Mouse (Mus musculus) intestine, embryonic 15.5 days (tissue): ENCODE measurements around the gene Cldn20. TPM values are rescaled to one million over a fixed set of nuclear protein-coding genes. Genes with fewer than 3 reads are reported as not detected.

Experiments used
- ATAC-seq: fragments of 200-750 bp; cut with Nextera tagmentation; 2 replicates; pipeline ENCODE4 v1.8.0; 2017; ENCODE audit warnings: moderate TSS enrichment, moderate library complexity
- H3K27ac ChIP-seq: fragments of 300-500 bp; sonication (generic); 2 replicates; pipeline ENCODE4 v1.5.1; 2015; ENCODE audit warnings: mild to moderate bottlenecking, inconsistent platforms
- H3K27me3 ChIP-seq: fragments of 300-500 bp; sonication (generic); replicated peaks from 2 replicates; pipeline ENCODE4 v1.6.1; 2015; ENCODE audit warnings: inconsistent platforms
- H3K36me3 ChIP-seq: fragments of 300-500 bp; sonication (generic); 2 replicates; pipeline ENCODE4 v1.6.1; 2015; ENCODE audit warnings: inconsistent platforms
- H3K4me1 ChIP-seq: fragments of 300-500 bp; sonication (generic); replicated peaks from 2 replicates; pipeline ENCODE4 v1.6.1; 2015; ENCODE audit warnings: inconsistent platforms
- H3K4me2 ChIP-seq: fragments of 300-500 bp; sonication (generic); replicated peaks from 2 replicates; pipeline ENCODE4 v1.6.1; 2015; ENCODE audit warnings: mild to moderate bottlenecking, inconsistent platforms
- H3K4me3 ChIP-seq: fragments of 300-500 bp; sonication (generic); replicated peaks from 2 replicates; pipeline ENCODE4 v1.5.1; 2015; ENCODE audit warnings: inconsistent platforms
- H3K9ac ChIP-seq: fragments of 300-500 bp; sonication (generic); 2 replicates; pipeline ENCODE4 v1.6.1; 2015; ENCODE audit warnings: inconsistent platforms
- H3K9me3 ChIP-seq: fragments of 300-500 bp; sonication (generic); 2 replicates; pipeline ENCODE4 v1.6.1; 2016; ENCODE audit warnings: inconsistent platforms
- WGBS: fragments of 180-500 bp; shearing (Covaris S2); methylation state at CpG from one replicate; pipeline ENCODE4 v1.1.7; 2015; 5-methylcytosine and 5-hydroxymethylcytosine counted together
- polyA plus RNA-seq: library from polyadenylated mRNA; unstranded; fragments of >200 nt; fragmentation: Nextera tagmentation; extraction: Ambion mirVana; gene quantifications from 2 replicates; pipeline ENCODE4 v1.2.1, GENCODE M21; 2015

Cldn20 gene
- polyA plus RNA-seq, 1 experiment from 2014 or later: not detected

GRCm38 (mm10) chr17:3531641-3532040, 713 bp upstream of the Cldn20 start:
- no peaks in the 10 kb centered on the region for H3K9me3 ChIP-seq
- no peaks in the 10 kb centered on the region for H3K36me3 ChIP-seq
- no peak overlapping the region for H3K27ac ChIP-seq
- H3K4me2 ChIP-seq: no peak overlapping the region
- H3K4me3 ChIP-seq: no peak overlapping the region
- no peaks in the 10 kb centered on the region for H3K27me3 ChIP-seq
- 69% methylated on average over 1 of the region's 1 CpGs for WGBS
- H3K9ac ChIP-seq: no peak overlapping the region
- H3K4me1 ChIP-seq: no peaks in the 10 kb centered on the region
- ATAC-seq: no peak

GRCm38 (mm10) chr17:3533425-3533824, 1.1 kb downstream of the Cldn20 start:
- Histone ChIP-seq H3K27me3 (no peaks in the 10 kb centered on the region), H3K9me3 (no peaks in the 10 kb centered on the region), H3K4me1 (no peaks in the 10 kb centered on the region), H3K4me2 (no peak overlapping the region), H3K9ac (no peak overlapping the region), H3K4me3 (no peak overlapping the region), H3K36me3 (no peaks in the 10 kb centered on the region), H3K27ac (no peak overlapping the region)
- no peak for ATAC-seq
- WGBS: 32% methylated on average over 1 of the region's 1 CpGs

GRCm38 (mm10) chr17:3540304-3540703, 8.0 kb downstream of the Cldn20 start:
- no peaks in the 10 kb centered on the region for H3K27me3 ChIP-seq
- no peak overlapping the region for H3K4me2 ChIP-seq
- 91% methylated on average over 2 of the region's 2 CpGs for WGBS
- no peak for ATAC-seq
- no peaks in the 10 kb centered on the region for H3K4me1 ChIP-seq
- H3K4me3 ChIP-seq: no peak overlapping the region
- no peak overlapping the region for H3K9ac ChIP-seq
- H3K9me3 ChIP-seq: no peaks in the 10 kb centered on the region
- H3K27ac ChIP-seq: no peak overlapping the region
- H3K36me3 ChIP-seq: no peaks in the 10 kb centered on the region

- H3K9me3 ChIP-seq: no peaks in the 10 kb centered on the region
- no peaks in the 10 kb centered on the region for H3K36me3 ChIP-seq
- ATAC-seq: no peak
- no peak overlapping the region for H3K9ac ChIP-seq
- no peak overlapping the region for H3K4me3 ChIP-seq
- H3K4me1 ChIP-seq: no peaks in the 10 kb centered on the region
- 81% methylated on average over 5 of the region's 5 CpGs for WGBS
- no peak overlapping the region for H3K4me2 ChIP-seq
- no peaks in the 10 kb centered on the region for H3K27me3 ChIP-seq
- no peak overlapping the region for H3K27ac ChIP-seq
Observed at GRCm38 (mm10) chr17:3541033-3541432, 8.7 kb downstream of the Cldn20 start.

GRCm38 (mm10) chr17:3547725-3548124, 15.4 kb downstream of the Cldn20 start:
- no peaks in the 10 kb centered on the region for H3K36me3 ChIP-seq
- H3K4me1 ChIP-seq: no peaks in the 10 kb centered on the region
- WGBS: 60% methylated on average over 7 of the region's 7 CpGs
- no peak overlapping the region for H3K9ac ChIP-seq
- ATAC-seq: no peak
- no peak overlapping the region for H3K4me3 ChIP-seq
- H3K9me3 ChIP-seq: no peaks in the 10 kb centered on the region
- no peak overlapping the region for H3K4me2 ChIP-seq
- no peaks in the 10 kb centered on the region for H3K27me3 ChIP-seq
- H3K27ac ChIP-seq: no peak overlapping the region

- WGBS: 39% methylated on average over 1 of the region's 1 CpGs
- peak; percentile 5 for ATAC-seq
- Histone ChIP-seq H3K36me3 (no peaks in the 10 kb centered on the region), H3K27ac (no peak overlapping the region), H3K27me3 (no peaks in the 10 kb centered on the region), H3K4me3 (no peak overlapping the region), H3K4me1 (0 out of 2 replicates have a peak, but pooled peaks cover 3% of the 10 kb centered on the region), H3K9me3 (no peaks in the 10 kb centered on the region), H3K9ac (no peak overlapping the region), H3K4me2 (peak overlapping the region; percentile 57)
Observed at GRCm38 (mm10) chr17:3556251-3556650, 23.9 kb downstream of the Cldn20 start.

- ATAC-seq: peak; percentile 100
- peak within 1 kb of the TSS; percentile 71 for H3K4me3 ChIP-seq
Observed at GRCm38 (mm10) chr17:3557331-3558311, 25.3 kb downstream of the Cldn20 start, which contains the start of gene Tfb1m. Gene Tfb1m, minus strand, starts transcription at chr17:3557781.

GRCm38 (mm10) chr17:3558356-3558870, 26.1 kb downstream of the Cldn20 start:
- H3K36me3 ChIP-seq: no peaks in the 10 kb centered on the region
- 80% methylated on average over 9 of the region's 9 CpGs for WGBS
- no peaks in the 10 kb centered on the region for H3K9me3 ChIP-seq
- no peaks in the 10 kb centered on the region for H3K27me3 ChIP-seq
- 0 out of 2 replicates have a peak, but pooled peaks cover 3% of the 10 kb centered on the region for H3K4me1 ChIP-seq
- no peak for ATAC-seq
- H3K9ac ChIP-seq: no peak overlapping the region
- H3K4me2 ChIP-seq: peak overlapping the region; percentile 51
- peak overlapping the region; percentile 45 for H3K27ac ChIP-seq
- H3K4me3 ChIP-seq: peak overlapping the region; percentile 71

More at GRCm38 (mm10) chr17:3557331-3558311, 25.3 kb downstream of the Cldn20 start, which contains the start of gene Tfb1m:
- Histone ChIP-seq H3K27ac (peak within 1 kb of the TSS; percentile 92), H3K9me3 (no peaks in the 10 kb centered on the region), H3K4me2 (peak within 1 kb of the TSS; percentile 57), H3K36me3 (no peaks in the 10 kb centered on the region), H3K27me3 (no peaks in the 10 kb centered on the region), H3K4me1 (0 out of 2 replicates have a peak, but pooled peaks cover 3% of the 10 kb centered on the region), H3K9ac (peak within 1 kb of the TSS; percentile 49)
- WGBS: under 1% methylated on average over 60 of the region's 60 CpGs

GRCm38 (mm10) chr17:3560534-3560933, 28.2 kb downstream of the Cldn20 start:
- no peak overlapping the region for H3K9ac ChIP-seq
- no peak overlapping the region for H3K4me2 ChIP-seq
- no peaks in the 10 kb centered on the region for H3K27me3 ChIP-seq
- no peaks in the 10 kb centered on the region for H3K36me3 ChIP-seq
- WGBS: 76% methylated on average over 3 of the region's 3 CpGs
- H3K27ac ChIP-seq: no peak overlapping the region
- ATAC-seq: no peak
- H3K9me3 ChIP-seq: no peaks in the 10 kb centered on the region
- no peak overlapping the region for H3K4me3 ChIP-seq
- H3K4me1 ChIP-seq: 0 out of 2 replicates have a peak, but pooled peaks cover 3% of the 10 kb centered on the region

- 44% methylated on average over 8 of the region's 8 CpGs for WGBS
- Histone ChIP-seq H3K36me3 (no peaks in the 10 kb centered on the region), H3K27me3 (no peaks in the 10 kb centered on the region), H3K27ac (no peak overlapping the region), H3K4me1 (no peaks in the 10 kb centered on the region), H3K4me3 (no peak overlapping the region), H3K9ac (no peak overlapping the region), H3K4me2 (no peak overlapping the region), H3K9me3 (no peaks in the 10 kb centered on the region)
- ATAC-seq: no peak
Observed at GRCm38 (mm10) chr17:3562405-3562804, 30.1 kb downstream of the Cldn20 start.

GRCm38 (mm10) chr17:3570876-3571275, 38.5 kb downstream of the Cldn20 start:
- H3K27me3 ChIP-seq: no peaks in the 10 kb centered on the region
- H3K4me2 ChIP-seq: peak overlapping the region; percentile 20
- no peak overlapping the region for H3K9ac ChIP-seq
- no peaks in the 10 kb centered on the region for H3K9me3 ChIP-seq
- no peak overlapping the region for H3K27ac ChIP-seq
- H3K36me3 ChIP-seq: no peaks in the 10 kb centered on the region
- H3K4me1 ChIP-seq: no peaks in the 10 kb centered on the region
- WGBS: 2% methylated on average over 12 of the region's 12 CpGs
- no peak overlapping the region for H3K4me3 ChIP-seq
- ATAC-seq: peak; percentile 31; the same call in 1 of the 2 replicates
